Mouse (Mus musculus) CH12.LX (cell line): ENCODE results near the gene Rp9. TPM values are rescaled to one million over a fixed set of nuclear protein-coding genes. Genes with fewer than 3 reads are reported as not detected.

Experiments
- DNase-seq: peaks from one replicate; pipeline ENCODE4 v3.0.0-alpha.2; 2013; ENCODE audit errors: extremely low read depth
- H3K27ac ChIP-seq: 2 replicates; pipeline ENCODE4 v1.5.1; 2012; ENCODE audit warnings: low read depth, mild to moderate bottlenecking, control low read depth, moderate library complexity; ENCODE audit not compliant: insufficient read depth
- H3K27me3 ChIP-seq: replicated peaks from 2 replicates; pipeline ENCODE3; 2012; ENCODE audit warnings: inconsistent platforms
- H3K36me3 ChIP-seq, 2 experiments: replicated peaks in 1 of 2; 2 replicates each; pipeline versions ENCODE3 to v1.6.1; 2012; ENCODE audit warnings: inconsistent platforms in 1 of 2, low read length in 1 of 2, mild to moderate bottlenecking in 1 of 2, mixed read lengths in 1 of 2, moderate library complexity in 1 of 2; ENCODE audit not compliant: control insufficient read depth in 1 of 2, insufficient read depth in 1 of 2
- H3K4me1 ChIP-seq, 2 experiments: 2 replicates each; pipeline ENCODE4 v1.6.1; 2012; ENCODE audit warnings: inconsistent platforms in 1 of 2, moderate library complexity in 1 of 2; ENCODE audit not compliant: insufficient read depth in 2 of 2, control insufficient read depth in 1 of 2
- H3K4me2 ChIP-seq: 2 replicates; pipeline ENCODE4 v1.6.1; 2012; ENCODE audit warnings: low read depth, mild to moderate bottlenecking, control low read depth; ENCODE audit not compliant: poor library complexity, insufficient read depth, severe bottlenecking
- H3K4me3 ChIP-seq, 3 experiments: fragments of 150-350 bp in 1 of 3; sonication (generic) in 1 of 3; replicated peaks in 1 of 3; 2 replicates each; pipeline versions ENCODE3 to v1.5.1; 2011 to 2012; ENCODE audit warnings: low read depth in 2 of 3, low read length in 2 of 3, mild to moderate bottlenecking in 2 of 3, moderate library complexity in 2 of 3, control low read depth in 1 of 3, improper control_type of control experiment in 1 of 3, inconsistent platforms in 1 of 3, mixed read lengths in 1 of 3; ENCODE audit not compliant: poor library complexity in 1 of 3
- H3K79me2 ChIP-seq: replicated peaks from 2 replicates; pipeline ENCODE4 v1.6.1; 2012; ENCODE audit warnings: mild to moderate bottlenecking, moderate library complexity; ENCODE audit not compliant: control insufficient read depth, poor library complexity, insufficient read depth, severe bottlenecking; ENCODE audit errors: extremely low read depth
- H3K9ac ChIP-seq: 2 replicates; pipeline ENCODE4 v1.6.1; 2012; ENCODE audit warnings: low read depth, mild to moderate bottlenecking, control low read depth, moderate library complexity; ENCODE audit not compliant: insufficient read depth
- H3K9me3 ChIP-seq: replicated peaks from 2 replicates; pipeline ENCODE3; 2012; ENCODE audit warnings: low read length, inconsistent platforms, mixed read lengths
- BHLHE40 ChIP-seq: IDR thresholded peaks from 2 replicates; pipeline ENCODE4 v1.6.1; 2011; ENCODE audit warnings: mild to moderate bottlenecking, low read depth, low read length, improper control_type of control experiment
- CTCF ChIP-seq, 2 experiments: IDR thresholded peaks in 1 of 2; conservative IDR thresholded peaks in 1 of 2; 2 replicates each; pipeline ENCODE4 v1.5.1; 2011 to 2012; ENCODE audit warnings: low read depth in 2 of 2, low read length in 2 of 2, improper control_type of control experiment in 1 of 2, inconsistent platforms in 1 of 2, mild to moderate bottlenecking in 1 of 2, moderate library complexity in 1 of 2
- E2F4 ChIP-seq: IDR thresholded peaks from 2 replicates; pipeline ENCODE4 v1.6.1; 2011; ENCODE audit warnings: low read depth, low read length, improper control_type of control experiment; ENCODE audit not compliant: insufficient replicate concordance
- ETS1 ChIP-seq: conservative IDR thresholded peaks from 2 replicates; pipeline ENCODE4 v1.6.1; 2012; ENCODE audit warnings: low read depth, mild to moderate bottlenecking, inconsistent platforms, low read length, improper control_type of control experiment, moderate library complexity
- HCFC1 ChIP-seq: IDR thresholded peaks from 2 replicates; pipeline ENCODE4 v1.6.1; 2012; ENCODE audit warnings: low read depth, mild to moderate bottlenecking, inconsistent platforms, low read length, improper control_type of control experiment
- IRF4 ChIP-seq: IDR thresholded peaks from 2 replicates; pipeline ENCODE4 v1.6.1; 2014; ENCODE audit warnings: low read depth, mild to moderate bottlenecking, inconsistent platforms, low read length, improper control_type of control experiment
- JUN ChIP-seq: IDR thresholded peaks from 2 replicates; pipeline ENCODE4 v1.6.1; 2011; ENCODE audit warnings: low read depth, mild to moderate bottlenecking, low read length, improper control_type of control experiment, moderate library complexity; ENCODE audit not compliant: insufficient read depth
- JUND ChIP-seq: conservative IDR thresholded peaks from 2 replicates; pipeline ENCODE4 v1.6.1; 2011; ENCODE audit warnings: low read depth, low read length, improper control_type of control experiment
- MAFK ChIP-seq: IDR thresholded peaks from 2 replicates; pipeline ENCODE4 v1.6.1; 2011; ENCODE audit warnings: low read length, improper control_type of control experiment; ENCODE audit not compliant: insufficient replicate concordance
- MAX ChIP-seq: IDR thresholded peaks from 2 replicates; pipeline ENCODE4 v1.6.1; 2011; ENCODE audit warnings: low read length, improper control_type of control experiment
- MAZ ChIP-seq: IDR thresholded peaks from 2 replicates; pipeline ENCODE4 v1.6.1; 2012; ENCODE audit warnings: low read depth, mild to moderate bottlenecking, inconsistent platforms, low read length, improper control_type of control experiment, moderate library complexity
- MEF2A ChIP-seq: IDR thresholded peaks from 2 replicates; pipeline ENCODE4 v1.6.1; 2014; ENCODE audit warnings: low read depth, mild to moderate bottlenecking, inconsistent platforms, low read length, improper control_type of control experiment, borderline replicate concordance
- MXI1 ChIP-seq: IDR thresholded peaks from 2 replicates; pipeline ENCODE4 v1.6.1; 2011; ENCODE audit warnings: mild to moderate bottlenecking, low read depth, low read length, improper control_type of control experiment
- NELFE ChIP-seq: IDR thresholded peaks from 2 replicates; pipeline ENCODE4 v1.6.1; 2011; ENCODE audit warnings: low read depth, low read length, improper control_type of control experiment
- PAX5 ChIP-seq: IDR thresholded peaks from 2 replicates; pipeline ENCODE4 v1.6.1; 2012; ENCODE audit warnings: low read length, inconsistent platforms, mixed read lengths
- POLR2A ChIP-seq: IDR thresholded peaks from 2 replicates; pipeline ENCODE4 v1.6.1; 2011; ENCODE audit warnings: low read depth, mild to moderate bottlenecking, improper control_type of control experiment, low read length
- POLR2AphosphoS2 ChIP-seq: IDR thresholded peaks from 2 replicates; pipeline ENCODE4 v1.6.1; 2011; ENCODE audit warnings: low read depth, low read length, improper control_type of control experiment
- RAD21 ChIP-seq: IDR thresholded peaks from 2 replicates; pipeline ENCODE4 v1.6.1; 2011; ENCODE audit warnings: low read depth, mild to moderate bottlenecking, low read length, improper control_type of control experiment, moderate library complexity
- RCOR1 ChIP-seq: conservative IDR thresholded peaks from 2 replicates; pipeline ENCODE4 v1.6.1; 2012; ENCODE audit warnings: low read depth, mild to moderate bottlenecking, inconsistent platforms, low read length, improper control_type of control experiment
- SIN3A ChIP-seq: IDR thresholded peaks from 2 replicates; pipeline ENCODE4 v1.6.1; 2012; ENCODE audit warnings: low read length, improper control_type of control experiment, inconsistent platforms
- SMC3 ChIP-seq: IDR thresholded peaks from 2 replicates; pipeline ENCODE4 v1.6.1; 2011; ENCODE audit warnings: low read depth, low read length, improper control_type of control experiment
- TBP ChIP-seq: conservative IDR thresholded peaks from 2 replicates; pipeline ENCODE4 v1.6.1; 2011; ENCODE audit warnings: low read depth, low read length, improper control_type of control experiment
- TCF12 ChIP-seq: IDR thresholded peaks from 2 replicates; pipeline ENCODE4 v1.6.1; 2014; ENCODE audit warnings: low read depth, mild to moderate bottlenecking, inconsistent platforms, low read length, improper control_type of control experiment
- USF1 ChIP-seq: IDR thresholded peaks from 2 replicates; pipeline ENCODE4 v1.6.1; 2014; ENCODE audit warnings: low read depth, mild to moderate bottlenecking, inconsistent platforms, low read length, improper control_type of control experiment
- USF2 ChIP-seq: conservative IDR thresholded peaks from 2 replicates; pipeline ENCODE4 v1.6.1; 2011; ENCODE audit warnings: low read depth, low read length, improper control_type of control experiment
- ZC3H11A ChIP-seq: IDR thresholded peaks from 2 replicates; pipeline ENCODE4 v1.6.1; 2012; ENCODE audit warnings: low read depth, mild to moderate bottlenecking, inconsistent platforms, low read length, improper control_type of control experiment
- ZKSCAN1 ChIP-seq: IDR thresholded peaks from 2 replicates; pipeline ENCODE4 v1.6.1; 2012; ENCODE audit warnings: low read depth, inconsistent platforms, low read length, improper control_type of control experiment, borderline replicate concordance
- ZMIZ1 ChIP-seq: IDR thresholded peaks from 2 replicates; pipeline ENCODE4 v1.6.1; 2012; ENCODE audit warnings: low read depth, mild to moderate bottlenecking, inconsistent platforms, low read length, improper control_type of control experiment
- dilution Hi-C: fragments of 300-500 bp; cut with MboI; formaldehyde crosslinking; loops from 2 replicates; pipeline ENCODE4 v1.14.3; 2020; ENCODE audit warnings: low sequenced_read_pairs; ENCODE audit not compliant: extremely low pct_unique_long_range_greater_than_20kb, extremely low pct_ligation_motif_present
- in situ Hi-C: fragments of 300-500 bp; cut with MboI; formaldehyde crosslinking; loops from 3 replicates; pipeline ENCODE4 v1.14.3; 2019; ENCODE audit warnings: low sequenced_read_pairs, low pct_ligation_motif_present, low pct_unique_long_range_greater_than_20kb, mixed read lengths
- polyA plus RNA-seq: library from polyadenylated mRNA; unstranded; fragments of >175 nt; gene quantifications from 2 replicates; pipeline ENCODE4 v1.2.1, GENCODE M21; 2012; ENCODE audit warnings: low read depth; ENCODE audit not compliant: insufficient read length
- total RNA-seq, 2 experiments: library from RNA; depleted of rRNA; stranded (reverse); fragments of 300-350 nt in 1 of 2; fragments of >200 nt in 1 of 2; gene quantifications; 2 replicates each; pipeline ENCODE4 v1.2.3; 2012 to 2014

Rp9 gene
- total and polyA plus RNA-seq, 3 experiments: 64.2 to 86.9 (median 85.0) TPM

GRCm38 (mm10) chr9:22423507-22423906 lies 46.0 kb downstream of the Rp9 start:
- Histone ChIP-seq H3K27me3 (no peaks in the 10 kb centered on the region), H3K4me1 (peaks cover 0 to 4% of the 10 kb centered on the region in 2 experiments; a peak in 1 of 4 replicates), H3K9ac (no peak overlapping the region), H3K9me3 (no peaks in the 10 kb centered on the region), H3K4me2 (no peak overlapping the region), H3K79me2 (no peaks in the 10 kb centered on the region), H3K4me3 (no peak overlapping the region), H3K27ac (no peak overlapping the region), H3K36me3 (no peaks in the 10 kb centered on the region)
- in situ Hi-C loops: no loop called here
- dilution Hi-C loops: no loop called here
- TF ChIP-seq NELFE (no peak), MAZ (no peak), POLR2AphosphoS2 (no peak), RCOR1 (no peak), CTCF (conservative IDR thresholded peaks at IDR 0.05 in 1 of 2, IDR thresholded peaks at IDR 0.05 in 1 of 2; ENCODE audit: low read depth in 2 of 2, low read length in 2 of 2) (no peak), SMC3 (no peak), ETS1 (no peak), ZMIZ1 (no peak), TBP (no peak), ZKSCAN1 (no peak), PAX5 (no peak), JUN (no peak), JUND (no peak), SIN3A (no peak), MAFK (no peak), TCF12 (no peak), MEF2A (no peak), ZC3H11A (no peak), E2F4 (no peak), RAD21 (no peak)
- DNase-seq: no peak

GRCm38 (mm10) chr9:22422559-22422958 lies 47.0 kb downstream of the Rp9 start:
- in situ Hi-C loops: no loop called here
- dilution Hi-C loops: no loop called here
- no peak for DNase-seq

More at GRCm38 (mm10) chr9:22422559-22422958, 47.0 kb downstream of the Rp9 start:
- Histone ChIP-seq H3K27ac (no peak overlapping the region), H3K4me3 (no peak overlapping the region), H3K79me2 (no peaks in the 10 kb centered on the region), H3K9ac (no peak overlapping the region), H3K27me3 (no peaks in the 10 kb centered on the region), H3K4me1 (peaks cover 0 to 3% of the 10 kb centered on the region in 2 experiments; a peak in 1 of 4 replicates), H3K4me2 (no peak overlapping the region), H3K36me3 (no peaks in the 10 kb centered on the region), H3K9me3 (no peaks in the 10 kb centered on the region)
- TF ChIP-seq HCFC1 (no peak), JUN (no peak), PAX5 (no peak), POLR2AphosphoS2 (no peak), E2F4 (no peak), TCF12 (no peak), SMC3 (no peak), MAX (no peak), POLR2A (no peak), MXI1 (no peak), USF2 (no peak), MAFK (no peak), MAZ (no peak), RCOR1 (no peak), USF1 (no peak), IRF4 (no peak), MEF2A (no peak), NELFE (no peak), BHLHE40 (no peak)
